Mouse (Mus musculus) c-Kit-positive CD71-positive TER-119-positive erythroid progenitor cells, embryonic 14.5 days (primary cell): ENCODE data around the gene Olfr462.
"Not testable (repeated sequence)": the region's sequence is repeated elsewhere in the genome, so short reads cannot be mapped to it uniquely, and the experiment has no call there.

Experiments used
- DNase-seq: peaks from one replicate; pipeline ENCODE4 v3.0.0-alpha.2; 2013; ENCODE audit warnings: low spot score

Olfr462 gene

GRCm38 (mm10) chr11:87892168-87892567 is at the start of gene Olfr462:
Olfr462 (minus strand) TSS chr11:87892268.
- no peak for DNase-seq

DNA sequence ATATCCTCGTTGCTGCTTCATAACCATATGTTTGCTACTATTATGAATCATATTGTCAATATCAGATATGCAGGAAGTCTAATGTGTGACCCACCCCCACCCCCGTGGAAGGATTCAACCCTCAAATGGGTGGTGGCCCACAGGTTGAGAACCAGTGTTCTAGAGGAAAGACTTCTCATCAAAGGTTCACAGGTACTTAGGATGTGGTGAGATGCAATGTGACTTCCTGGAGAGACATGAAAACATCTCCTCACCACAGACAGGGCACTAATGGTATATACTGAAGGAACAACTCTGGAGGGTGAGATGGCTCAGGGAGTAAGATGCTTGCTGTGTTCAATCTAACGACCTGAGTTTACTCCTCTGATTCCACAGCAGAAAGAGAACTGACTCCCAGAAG is 43.4 kb upstream of the Olfr462 start:
- DNase-seq, result no peak

- no peak for DNase-seq
These were observed 41.7 kb upstream of the Olfr462 start for GRCm38 (mm10) chr11:87933731-87934130.

GRCm38 (mm10) chr11:87930348-87930747 is 38.3 kb upstream of the Olfr462 start:
- no peak for DNase-seq

DNA sequence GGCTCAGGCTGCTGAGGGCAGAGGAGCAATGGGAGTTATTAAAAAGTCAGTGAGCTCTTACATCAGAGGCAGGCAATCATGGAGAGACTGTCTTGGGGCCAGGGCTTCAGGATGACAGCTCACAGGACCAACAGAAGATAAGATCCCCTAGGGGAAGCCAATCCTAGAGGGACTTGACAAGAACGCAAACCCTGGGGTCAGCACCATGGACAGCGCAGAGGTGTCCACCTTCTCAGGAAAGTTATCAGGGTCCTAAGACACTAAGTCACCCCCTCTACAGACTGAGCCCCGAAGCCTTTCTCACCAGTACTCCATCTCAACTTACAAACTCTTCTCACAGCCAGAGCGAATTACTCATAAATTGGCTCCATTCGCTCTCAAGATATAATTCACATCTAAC is 28.9 kb upstream of the Olfr462 start, which contains the start of gene Olfr464:
Gene Olfr464, minus strand, starts transcription at position 2 of the 400 bp plus-strand sequence.
- peak; percentile 31 for DNase-seq

DNA sequence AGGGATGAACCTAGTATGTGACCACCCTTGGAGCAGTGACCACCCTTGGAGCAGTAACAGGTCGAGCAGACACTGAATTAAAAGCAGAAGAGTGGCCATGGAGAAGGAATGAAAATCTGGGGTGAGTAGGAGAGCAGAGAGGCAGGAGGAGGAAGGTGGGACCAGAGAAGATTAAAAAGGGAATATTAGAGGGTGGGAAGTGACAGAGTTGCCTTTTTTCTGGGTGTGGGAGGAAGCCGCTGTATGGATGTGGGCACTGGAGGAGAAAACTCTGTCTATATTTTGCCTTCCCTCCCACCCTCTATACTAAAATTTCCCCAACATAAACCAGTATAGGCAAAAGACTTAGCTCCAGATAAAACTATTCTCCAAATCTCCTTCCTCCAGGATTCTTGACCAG is 28.2 kb upstream of the Olfr462 start:
- DNase-seq, result no peak

DNA sequence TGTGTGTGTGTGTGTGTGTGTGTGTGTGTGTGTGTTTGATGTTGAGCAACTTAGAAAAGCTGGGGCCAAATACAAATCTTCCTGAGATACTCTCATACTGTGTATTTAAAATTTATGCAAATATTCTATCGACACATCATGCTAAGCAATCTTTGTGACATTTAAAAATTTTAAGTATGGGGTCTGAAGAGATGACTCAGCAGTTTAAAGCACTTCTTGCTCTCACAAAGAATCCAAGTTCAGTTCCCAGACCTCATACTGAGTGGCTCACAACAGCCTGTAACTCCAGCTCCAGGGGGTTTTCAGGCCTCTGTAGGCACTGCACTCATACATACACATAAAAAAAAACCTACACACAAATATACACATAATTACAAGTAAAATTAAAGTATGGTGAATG is 23.9 kb upstream of the Olfr462 start:
- no peak for DNase-seq

- no peak for DNase-seq
These were observed 12.3 kb upstream of the Olfr462 start for GRCm38 (mm10) chr11:87904331-87904730.

GRCm38 (mm10) chr11:87897287-87897686 is 5.2 kb upstream of the Olfr462 start, which contains the start of gene Olfr463:
Olfr463 (minus strand) TSS chr11:87897387.
- DNase-seq, result no peak

- DNase-seq, result no peak
These were observed 7.2 kb downstream of the Olfr462 start for GRCm38 (mm10) chr11:87884856-87885255.

DNA sequence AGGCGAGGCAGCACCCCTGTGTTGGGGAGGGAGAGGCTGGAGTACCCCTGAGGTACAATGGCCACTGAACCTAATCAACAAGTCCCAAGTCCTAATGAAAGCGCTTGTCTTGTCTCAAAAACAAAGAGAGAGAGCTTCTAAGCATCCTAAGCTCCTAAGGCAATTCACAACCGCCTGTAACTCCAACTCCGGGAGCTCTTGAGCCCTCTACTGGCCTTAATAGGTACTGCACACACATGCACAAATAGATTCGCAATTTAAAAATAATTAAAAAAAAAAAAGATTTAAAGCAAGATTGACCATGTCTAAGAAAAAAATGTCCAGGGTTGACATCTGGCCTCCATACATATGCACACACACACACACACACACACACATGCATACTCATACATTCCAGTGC is 8.6 kb downstream of the Olfr462 start:
- DNase-seq, result peak; percentile 33

- no peak for DNase-seq
These were observed 10.4 kb downstream of the Olfr462 start for GRCm38 (mm10) chr11:87881714-87882113.

DNA sequence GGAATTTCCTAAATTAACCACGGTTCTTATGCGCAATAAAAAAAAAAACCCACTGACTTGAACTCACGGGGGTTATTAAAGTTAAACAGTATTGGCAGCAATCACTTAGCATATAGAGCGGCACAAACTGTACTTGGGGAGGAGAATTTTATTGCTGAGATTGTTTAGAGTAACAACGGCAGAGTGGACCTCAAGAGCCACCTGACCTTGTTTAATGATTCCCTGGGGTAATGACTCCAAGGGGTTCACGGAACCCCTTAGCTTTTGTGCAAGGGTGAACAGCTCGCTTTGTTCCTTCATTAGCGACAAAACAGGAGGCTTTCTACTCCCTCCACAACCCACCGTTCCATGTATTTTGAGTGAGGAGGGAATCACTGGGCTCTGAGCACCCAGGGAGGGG is 12.2 kb downstream of the Olfr462 start:
- DNase-seq, result no peak

DNA sequence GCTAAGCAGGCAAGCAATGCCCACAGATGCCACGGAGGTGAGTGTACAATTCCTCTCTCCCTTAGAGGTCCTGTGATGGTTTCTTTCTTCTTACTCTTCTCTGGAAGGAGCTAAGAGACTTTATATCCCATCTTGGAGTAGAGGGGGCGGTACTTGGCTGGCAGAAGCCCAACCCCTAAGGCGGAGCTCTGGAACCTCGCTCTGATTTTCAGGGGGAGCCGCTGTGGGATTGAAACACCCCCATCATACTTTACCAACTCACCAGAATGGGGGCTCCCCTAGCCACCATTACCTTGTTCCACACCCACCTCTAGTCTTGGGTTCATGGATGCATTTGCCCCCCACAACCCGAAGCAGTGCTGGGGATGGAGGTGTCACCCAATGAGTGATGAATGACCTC is 16.6 kb downstream of the Olfr462 start, which contains the start of gene Epx:
Gene Epx, minus strand, starts transcription at position 101 of the 400 bp plus-strand sequence.
- DNase-seq, result no peak

- DNase-seq, result no peak
These were observed 20.3 kb downstream of the Olfr462 start for GRCm38 (mm10) chr11:87871766-87872165.

DNA sequence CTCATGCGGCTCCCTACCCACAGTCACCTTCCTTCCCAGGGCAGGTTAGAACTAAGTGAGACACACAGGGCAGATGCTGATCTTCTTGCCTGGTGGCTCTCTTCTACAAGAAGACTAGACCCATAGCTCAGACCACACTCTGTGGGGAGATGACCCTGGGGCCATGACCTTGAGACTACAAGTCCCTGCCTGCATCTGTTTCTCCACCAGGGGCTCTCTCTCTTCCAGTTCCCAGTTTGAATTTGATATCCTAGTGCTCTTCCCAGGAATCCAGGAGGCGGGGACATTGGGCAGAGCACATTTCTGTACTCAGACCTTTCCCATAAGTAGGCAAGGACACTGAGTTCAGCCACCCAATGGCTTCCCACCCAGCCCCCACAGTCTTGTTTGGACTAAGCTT is 22.0 kb downstream of the Olfr462 start:
- no peak for DNase-seq

DNA sequence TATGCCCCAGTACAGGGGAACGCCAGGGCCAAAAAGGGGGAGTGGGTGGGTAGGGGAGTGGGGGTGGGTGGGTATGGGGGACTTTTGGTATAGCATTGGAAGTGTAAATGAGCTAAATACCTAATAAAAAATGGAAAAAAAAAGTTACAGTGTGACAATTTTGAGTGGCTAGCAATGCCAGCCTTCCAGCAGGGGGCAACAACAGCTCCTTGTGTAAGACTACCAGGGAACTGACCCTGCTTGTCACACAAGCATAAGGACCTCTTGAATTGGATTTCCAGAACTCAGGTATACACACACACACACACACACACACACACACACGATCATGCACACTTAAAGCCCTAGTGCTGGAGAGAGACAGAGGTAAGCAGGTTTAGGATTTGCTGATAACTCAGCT is 25.2 kb downstream of the Olfr462 start:
- not testable (repeated sequence) for DNase-seq

- no peak for DNase-seq
These were observed 29.3 kb downstream of the Olfr462 start for GRCm38 (mm10) chr11:87862805-87863204.

DNA sequence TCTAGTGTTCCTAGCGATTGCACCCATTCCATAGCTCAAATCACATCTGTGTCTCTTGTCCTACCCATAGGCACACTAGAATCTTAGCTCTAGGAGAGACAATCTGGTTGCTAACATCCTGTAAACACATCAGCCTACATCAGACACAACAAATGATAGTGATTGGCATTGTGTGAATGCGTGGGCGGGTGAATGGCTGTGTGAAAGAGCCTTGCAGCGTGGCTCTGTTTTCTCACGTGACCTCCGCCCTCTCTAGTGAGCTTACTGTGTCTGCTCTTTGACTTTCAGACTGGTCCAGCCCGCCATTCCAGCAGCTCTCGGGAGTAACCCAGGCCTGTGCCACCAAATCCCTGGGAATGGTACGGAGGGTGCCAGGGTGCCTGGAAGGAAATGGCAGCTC is 31.6 kb downstream of the Olfr462 start:
- no peak for DNase-seq

DNA sequence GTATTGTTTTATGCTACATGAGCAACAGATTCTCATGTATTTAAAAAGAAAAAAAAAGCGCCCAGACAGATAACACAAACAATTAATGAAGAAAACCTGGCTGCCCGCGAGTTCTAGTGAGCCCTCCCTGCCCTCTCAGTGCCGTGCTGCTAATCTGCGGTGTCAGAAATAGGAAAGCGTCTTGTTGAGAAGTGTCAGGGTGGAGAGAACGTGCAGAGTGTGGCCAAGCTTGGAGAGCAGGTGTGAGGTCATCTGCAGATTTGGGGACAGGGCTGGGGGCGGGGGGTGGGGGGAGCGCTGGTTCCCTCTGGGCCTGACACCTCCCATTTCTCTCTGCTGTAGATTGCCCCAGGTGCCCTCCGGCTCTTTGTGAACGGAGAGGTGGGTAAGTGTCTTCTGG is 32.8 kb downstream of the Olfr462 start:
- no peak for DNase-seq

GRCm38 (mm10) chr11:87854550-87854949 is 37.5 kb downstream of the Olfr462 start:
- DNase-seq, result no peak

DNA sequence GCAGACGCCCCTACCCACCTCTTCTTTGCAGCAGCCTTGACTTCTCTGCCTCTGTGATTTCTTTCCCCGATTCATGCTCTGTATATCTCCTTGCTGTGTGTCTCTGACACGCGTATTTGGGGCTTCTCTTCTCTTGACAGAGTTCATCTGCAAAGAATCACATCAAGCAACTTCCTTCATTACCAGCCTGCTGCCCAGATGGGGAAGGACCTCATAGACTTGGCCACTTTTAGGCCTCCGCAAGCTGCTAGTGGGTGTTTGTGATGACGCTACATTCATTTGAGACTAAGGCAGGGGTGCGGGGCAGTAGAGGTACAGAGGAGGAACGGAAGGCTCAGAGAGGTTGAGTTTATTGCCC is 38.5 kb downstream of the Olfr462 start:
- no peak for DNase-seq

DNA sequence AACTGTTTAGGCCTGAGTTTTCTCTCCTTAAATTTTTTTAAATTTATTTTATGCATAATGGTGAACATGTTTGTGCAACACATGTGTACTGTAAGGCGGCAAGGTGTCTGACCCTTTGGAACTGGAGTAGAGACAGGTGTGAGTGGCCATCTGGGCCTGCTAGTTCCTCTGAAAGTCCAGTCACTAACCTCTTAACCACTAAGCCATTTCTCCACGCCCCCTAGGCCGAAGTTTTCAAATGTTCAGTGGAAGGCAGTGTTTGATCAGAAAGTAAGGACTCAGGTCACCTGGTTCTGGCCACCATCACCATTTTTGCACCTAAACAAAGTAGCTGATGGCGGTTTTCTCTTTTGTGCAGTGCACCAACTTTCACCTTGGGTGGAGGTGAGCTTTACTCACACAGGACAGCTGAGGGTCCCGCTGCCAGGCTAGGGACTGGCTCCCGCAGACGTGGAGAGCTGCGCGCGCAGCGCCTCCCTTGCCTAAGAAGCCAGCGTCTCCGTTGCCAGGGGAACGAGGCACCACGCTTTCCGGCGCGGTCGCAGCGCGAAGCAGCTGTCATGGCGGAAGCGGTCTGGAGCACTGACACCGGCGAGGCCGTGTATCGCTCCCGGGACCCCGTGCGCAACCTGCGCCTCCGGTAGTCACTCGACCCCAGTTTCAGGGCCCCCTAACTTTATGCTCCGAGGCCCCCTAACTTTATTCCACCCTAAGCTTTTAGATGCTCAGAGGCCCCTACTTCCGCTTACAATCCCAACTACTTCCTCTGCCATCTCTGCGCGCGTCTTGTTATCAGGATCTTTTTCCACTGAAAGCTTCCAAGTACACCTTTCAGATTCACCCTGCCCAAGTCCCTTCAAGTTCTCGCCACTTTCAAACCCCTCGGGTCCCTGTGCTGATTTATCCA is 39.1 kb downstream of the Olfr462 start, which contains the start of gene Mks1:
Gene Mks1, plus strand, starts transcription at position 526 of the 907 bp plus-strand sequence.
- peak; percentile 81 for DNase-seq

DNA sequence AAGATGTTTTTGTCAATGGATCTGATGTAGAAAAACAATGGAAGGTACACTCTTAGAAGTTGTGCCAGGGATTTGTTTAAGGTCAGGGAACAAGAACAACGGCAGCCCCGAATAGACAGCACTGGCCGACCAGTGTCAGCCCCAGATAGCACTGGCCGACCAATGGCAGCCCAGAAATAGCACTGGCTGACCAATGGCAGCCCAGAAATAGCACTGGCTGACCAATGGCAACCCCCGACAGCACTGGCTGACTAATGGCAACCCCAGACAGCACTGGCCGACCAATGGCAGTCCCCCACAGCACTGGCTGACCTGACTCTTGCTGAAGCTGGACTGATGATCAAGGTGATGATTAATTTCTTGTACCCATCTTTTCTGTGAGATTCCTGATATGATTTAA is 44.2 kb downstream of the Olfr462 start:
- no peak for DNase-seq
